Comparison of ENCODE assay signal across 9 mouse cellular contexts in the genomic region with DNA sequence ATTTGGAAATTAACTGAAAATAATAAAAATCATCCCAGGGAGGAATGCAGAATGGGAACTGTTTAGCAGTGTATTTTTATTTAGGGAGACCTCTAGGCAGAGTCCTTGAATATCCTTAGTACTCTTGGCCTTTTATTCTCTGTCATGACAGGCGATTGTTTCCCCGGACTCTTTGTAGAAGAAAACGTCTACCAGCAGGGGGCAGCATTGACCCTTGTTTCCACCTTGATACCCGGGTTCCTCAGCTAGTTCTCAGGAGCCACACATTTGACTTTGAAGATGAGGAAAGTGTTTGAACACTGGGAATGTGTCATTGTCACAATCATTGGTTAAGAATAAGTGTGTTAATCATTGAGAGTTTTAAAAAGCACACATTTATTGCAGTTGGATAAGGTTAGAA.
A peak's percentile ranks its signal among the peaks of the same experiment; 100 is the strongest.
DNase-seq lines count a peak whose midpoint lies in the region; TF ChIP-seq lines count a peak whose summit lies in the region.
"Had no signal": no experiment of that assay in that cellular context is flagged by ENCODE, and none has a peak within 500 bp of the region (broad histone marks: within the 10 kb centered on the region; RNA-seq: fewer than 3 reads in every experiment).

No protein-coding gene starts in this region.

- no peak overlapping the region for H3K4me3 ChIP-seq in embryonic fibroblast, embryonic 13.5 days (ENCODE audit: insufficient read depth, low read length)
- H3K4me3 ChIP-seq in lung, adult 2 months (replicated peaks; ENCODE audit: extremely low read depth, low read depth, low read length), result no peak overlapping the region
- H3K4me3 ChIP-seq: heart, embryonic 13.5 days had no signal

- peak; percentile 29 to 46 for DNase-seq in CD8-positive naive resting alpha-beta T cell, adult 2 months (ENCODE audit: low read depth in 2 of 2, low spot score in 2 of 2)
- DNase-seq in adrenal gland, postnatal 4 days (ENCODE audit: low spot score in 2 of 2), result peak; percentile 10 to 57
- peak; percentile 75 to 83 for DNase-seq in heart, postnatal 14 days
- DNase-seq in kidney, postnatal 36 days, result peak; percentile 84 to 94
- DNase-seq in lung, adult 2 months, result peak; percentile 64
- peak; percentile 87 for DNase-seq in retina, postnatal 1 day
- DNase-seq in urinary bladder, adult 18-20 months (ENCODE audit: low spot score in 2 of 2), result peak; percentile 43 to 67

- 12% methylated on average over 4 of the region's 4 CpGs for WGBS in lung, adult 2 months

- H3K27ac ChIP-seq in embryonic fibroblast, embryonic 13.5 days (ENCODE audit: insufficient read depth, low read length), result no peak overlapping the region
- H3K27ac ChIP-seq: heart, embryonic 13.5 days had no signal

- TF ChIP-seq POLR2A in embryonic fibroblast, embryonic 13.5 days (IDR thresholded peaks at IDR 0.05; ENCODE audit: low read depth, low read length), result no peak
- TF ChIP-seq POLR2A in lung, adult 2 months (IDR thresholded peaks at IDR 0.05; ENCODE audit: borderline replicate concordance, extremely low read depth, low read depth, low read length), result no peak

- intact Hi-C loops in heart, postnatal 14 days (cut with DNase I), result loop anchor here (5.0 kb wide), 1 partner anchor 1546 kb away; no protein-coding TSS in a partner anchor

- no peaks in the 10 kb centered on the region for H3K4me1 ChIP-seq in embryonic fibroblast, embryonic 13.5 days (ENCODE audit: control insufficient read depth, insufficient read depth, low read length)
- H3K4me1 ChIP-seq in lung, adult 2 months (ENCODE audit: control insufficient read depth, insufficient read depth, low read length), result no peaks in the 10 kb centered on the region

- 0 out of 2 replicates have a peak, but pooled peaks have one; percentile 14 for TF ChIP-seq CTCF in embryonic fibroblast, embryonic 13.5 days (IDR thresholded peaks at IDR 0.05; ENCODE audit: borderline replicate concordance, insufficient read depth, low read length)
- peak; percentile 52 for TF ChIP-seq CTCF in lung, adult 2 months (IDR thresholded peaks at IDR 0.05; ENCODE audit: insufficient read depth, low read length)

Comparison
In these comparisons a context has a peak if more than half of its experiments do, and no peak if none do; other contexts are left out.
1. DNase-seq: peak in every context shown above with its lines; median percentile 89 in kidney, postnatal 36 days; 87 in retina, postnatal 1 day; 79 in heart, postnatal 14 days; 64 in lung, adult 2 months; 55 in urinary bladder, adult 18-20 months; 38 in CD8-positive naive resting alpha-beta T cell, adult 2 months; 34 in adrenal gland, postnatal 4 days.